In the genomic region with DNA sequence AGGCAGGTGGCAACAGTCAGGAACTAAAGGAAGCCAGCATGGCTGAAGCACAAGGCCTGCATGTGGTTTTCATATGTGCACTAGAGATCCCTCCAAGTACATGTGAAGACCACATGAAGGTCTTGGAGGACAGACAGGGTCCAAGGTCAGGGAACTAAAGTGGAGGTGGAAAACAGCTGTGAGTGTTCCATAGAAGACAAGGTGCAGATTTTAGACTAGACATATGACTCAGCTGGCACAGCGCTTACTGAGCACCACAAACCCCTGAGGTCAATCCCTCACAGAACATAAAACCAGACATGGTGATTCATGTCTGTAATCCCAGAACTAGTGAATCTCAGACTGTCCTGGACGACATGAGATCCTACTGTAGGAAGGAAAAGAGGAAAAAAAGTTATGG, we compare ENCODE assay signal across 22 mouse cellular contexts.
"Had no signal": no experiment of that assay in that cellular context is flagged by ENCODE, and none has a peak within 500 bp of the region (broad histone marks: within the 10 kb centered on the region; RNA-seq: fewer than 3 reads in every experiment).

No protein-coding gene starts in this region.

- H3K36me3 ChIP-seq: limb, embryonic 10.5 days; limb, embryonic 13.5 days; liver, embryonic 12.5 days; liver, embryonic 15.5 days; lung, embryonic 15.5 days; midbrain, embryonic 10.5 days; midbrain, embryonic 13.5 days had no signal

- H3K27me3 ChIP-seq: limb, embryonic 13.5 days; liver, embryonic 12.5 days; liver, embryonic 15.5 days; lung, embryonic 15.5 days; megakaryocyte, embryonic 14.5 days; midbrain, embryonic 13.5 days had no signal

- H3K4me1 ChIP-seq: liver, embryonic 12.5 days; liver, embryonic 15.5 days; midbrain, embryonic 13.5 days had no signal

- DNase-seq: kidney, adult 18-20 months; kidney, adult 9 months; kidney, postnatal 14 days; kidney, postnatal 4 days; layer of hippocampus, adult 9-11 months; liver; lung, adult 18-20 months; lung, postnatal 10 days; lung, postnatal 36 days; thymus, adult 2 months; thymus, postnatal 25 days had no signal

- H3K4me3 ChIP-seq: layer of hippocampus, adult 2 months; left cerebral cortex, adult 2 months; limb, embryonic 10.5 days; limb, embryonic 13.5 days; liver, embryonic 12.5 days; liver, embryonic 15.5 days; lung, embryonic 15.5 days; megakaryocyte, embryonic 14.5 days; midbrain, embryonic 10.5 days; midbrain, embryonic 13.5 days had no signal

- H3K27ac ChIP-seq: layer of hippocampus, adult 2 months; left cerebral cortex, adult 2 months; limb, embryonic 10.5 days; limb, embryonic 13.5 days; liver, embryonic 12.5 days; liver, embryonic 15.5 days; lung, embryonic 15.5 days; midbrain, embryonic 10.5 days; midbrain, embryonic 13.5 days; stomach, postnatal 0 days had no signal

- H3K9ac ChIP-seq: limb, embryonic 13.5 days; liver, embryonic 12.5 days; liver, embryonic 15.5 days; lung, embryonic 15.5 days; midbrain, embryonic 13.5 days had no signal
